Mouse (Mus musculus) E14TG2a.4 (cell line): ENCODE results near the gene Tiam1.

Source experiments
- CTCF ChIP-seq: conservative IDR thresholded peaks from 2 replicates; pipeline ENCODE4 v1.5.1; 2014; ENCODE audit warnings: low read length
- POU5F1 ChIP-seq: IDR thresholded peaks from 2 replicates; pipeline ENCODE4 v1.6.1; 2014; ENCODE audit warnings: low read length, borderline replicate concordance

- TF ChIP-seq CTCF, result no peak
- no peak for TF ChIP-seq POU5F1
Observed at GRCm38 (mm10) chr16:89816506-89817172, 326.9 kb downstream of the Tiam1 start.
